In genomic region chr9:42688143-42688542, GRCm38 (mm10) we compare ENCODE assay signal across 8 mouse cellular contexts.
DNase-seq lines count a peak whose midpoint lies in the region; ATAC-seq lines count a peak whose summit lies in the region.

No protein-coding gene starts in this region.

- H3K27me3 ChIP-seq in hindbrain, embryonic 14.5 days (ENCODE audit: control insufficient read depth, insufficient read depth, low read length), result no peaks in the 10 kb centered on the region
- H3K27me3 ChIP-seq in hindbrain, embryonic 13.5 days, result no peaks in the 10 kb centered on the region
- no peaks in the 10 kb centered on the region for H3K27me3 ChIP-seq in intestine, embryonic 15.5 days (replicated peaks)
- no peaks in the 10 kb centered on the region for H3K27me3 ChIP-seq in liver, embryonic 13.5 days

- no peak overlapping the region for H3K4me3 ChIP-seq in hindbrain, embryonic 14.5 days (replicated peaks; ENCODE audit: low read length)
- H3K4me3 ChIP-seq in hindbrain, embryonic 13.5 days, result no peak overlapping the region
- no peak overlapping the region for H3K4me3 ChIP-seq in intestine, embryonic 15.5 days (replicated peaks)
- H3K4me3 ChIP-seq in liver, embryonic 13.5 days (replicated peaks), result no peak overlapping the region

- no peak for ATAC-seq in hindbrain, embryonic 14.5 days (ENCODE audit: low FRiP score)
- no peak for ATAC-seq in hindbrain, embryonic 13.5 days (ENCODE audit: low FRiP score)
- ATAC-seq in intestine, embryonic 15.5 days, result peak; percentile 43; the same call in 1 of the 2 replicates
- ATAC-seq in liver, embryonic 13.5 days (ENCODE audit: low read depth), result no peak

- H3K4me1 ChIP-seq in hindbrain, embryonic 14.5 days (replicated peaks; ENCODE audit: control insufficient read depth, insufficient read depth, low read length), result no peaks in the 10 kb centered on the region
- peaks cover 9% of the 10 kb centered on the region; the same call in 1 of the 2 replicates for H3K4me1 ChIP-seq in hindbrain, embryonic 13.5 days (replicated peaks)
- H3K4me1 ChIP-seq in intestine, embryonic 15.5 days (replicated peaks), result no peaks in the 10 kb centered on the region
- no peaks in the 10 kb centered on the region for H3K4me1 ChIP-seq in liver, embryonic 13.5 days (replicated peaks)

- DNase-seq in hindbrain, embryonic 14.5 days (ENCODE audit: low spot score), result peak; percentile 62
- peak; percentile 57 for DNase-seq in adrenal gland, adult 2 months
- peak; percentile 78 for DNase-seq in embryo, embryonic 10.5 days (ENCODE audit: low spot score)
- DNase-seq in liver, embryonic 13.5 days, result peak; percentile 9
- DNase-seq in right cerebral cortex, adult 2 months (ENCODE audit: low spot score in 2 of 2), result peak; percentile 37 to 56
- DNase-seq in urinary bladder, postnatal 36 days (ENCODE audit: low spot score in 2 of 2), result peak; percentile 34 to 45

- H3K9ac ChIP-seq in hindbrain, embryonic 14.5 days, result no peak overlapping the region
- H3K9ac ChIP-seq in hindbrain, embryonic 13.5 days, result no peak overlapping the region
- H3K9ac ChIP-seq in intestine, embryonic 15.5 days, result no peak overlapping the region
- no peak overlapping the region for H3K9ac ChIP-seq in liver, embryonic 13.5 days

- H3K4me2 ChIP-seq in hindbrain, embryonic 14.5 days (replicated peaks), result no peak overlapping the region
- no peak overlapping the region for H3K4me2 ChIP-seq in hindbrain, embryonic 13.5 days
- H3K4me2 ChIP-seq in intestine, embryonic 15.5 days (replicated peaks), result no peak overlapping the region
- H3K4me2 ChIP-seq in liver, embryonic 13.5 days, result no peak overlapping the region

- WGBS in hindbrain, embryonic 14.5 days, result 41% methylated on average over 4 of the region's 4 CpGs
- WGBS in hindbrain, embryonic 13.5 days, result 32% methylated on average over 4 of the region's 4 CpGs
- WGBS in intestine, embryonic 15.5 days, result 35% methylated on average over 4 of the region's 4 CpGs
- WGBS in liver, embryonic 13.5 days (ENCODE audit: insufficient replicate concordance), result 27% methylated on average over 4 of the region's 4 CpGs

- H3K27ac ChIP-seq in hindbrain, embryonic 14.5 days, result no peak overlapping the region
- H3K27ac ChIP-seq in hindbrain, embryonic 13.5 days, result no peak overlapping the region
- H3K27ac ChIP-seq in intestine, embryonic 15.5 days, result no peak overlapping the region
- H3K27ac ChIP-seq in liver, embryonic 13.5 days, result no peak overlapping the region

- no peaks in the 10 kb centered on the region for H3K9me3 ChIP-seq in hindbrain, embryonic 14.5 days (ENCODE audit: control insufficient read depth, low read length)
- no peaks in the 10 kb centered on the region for H3K9me3 ChIP-seq in hindbrain, embryonic 13.5 days
- no peaks in the 10 kb centered on the region for H3K9me3 ChIP-seq in intestine, embryonic 15.5 days
- H3K9me3 ChIP-seq in liver, embryonic 13.5 days (replicated peaks), result no peaks in the 10 kb centered on the region

- no peaks in the 10 kb centered on the region for H3K36me3 ChIP-seq in hindbrain, embryonic 14.5 days (replicated peaks; ENCODE audit: control insufficient read depth, insufficient read depth)
- no peaks in the 10 kb centered on the region for H3K36me3 ChIP-seq in hindbrain, embryonic 13.5 days
- H3K36me3 ChIP-seq in intestine, embryonic 15.5 days, result no peaks in the 10 kb centered on the region
- no peaks in the 10 kb centered on the region for H3K36me3 ChIP-seq in liver, embryonic 13.5 days

Comparison
In these comparisons a context has a peak if more than half of its experiments do, and no peak if none do; other contexts are left out.
1. DNase-seq: peak in every context shown above with its lines; median percentile 78 in embryo, embryonic 10.5 days; 62 in hindbrain, embryonic 14.5 days; 57 in adrenal gland, adult 2 months; 46 in right cerebral cortex, adult 2 months; 40 in urinary bladder, postnatal 36 days; 9 in liver, embryonic 13.5 days.